Mouse (Mus musculus) thymus, postnatal 4 days (tissue): ENCODE measurements around the gene Lrrc66.
A peak's percentile ranks its signal among the peaks of the same experiment; 100 is the strongest.

ENCODE experiments used
- DNase-seq: peaks from one replicate; pipeline ENCODE4 v3.0.0; 2021

Lrrc66 gene

DNA sequence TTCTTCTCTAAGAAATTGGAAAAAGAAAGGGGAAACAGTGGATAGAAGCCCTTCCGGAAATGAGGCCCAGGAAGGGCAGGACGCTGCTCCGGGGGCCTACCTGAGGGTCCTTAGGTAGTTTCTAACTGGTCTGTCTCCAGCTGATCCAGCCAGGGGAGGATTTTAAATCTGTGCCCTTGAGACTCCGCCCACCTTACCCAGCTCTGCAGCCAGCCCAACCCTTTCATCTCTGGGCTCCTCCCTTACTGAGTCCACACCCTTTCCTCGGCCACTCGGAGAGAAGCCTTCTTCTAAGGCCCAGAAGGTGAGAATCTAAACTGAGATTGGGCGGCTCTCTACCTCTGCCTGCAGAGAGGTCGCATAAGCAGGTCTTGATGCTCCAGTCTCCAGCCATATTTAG is at the start of gene Lrrc66:
TSS of gene Lrrc66 (minus strand) at position 236 of the 400 bp plus-strand sequence.
- no peak for DNase-seq

DNA sequence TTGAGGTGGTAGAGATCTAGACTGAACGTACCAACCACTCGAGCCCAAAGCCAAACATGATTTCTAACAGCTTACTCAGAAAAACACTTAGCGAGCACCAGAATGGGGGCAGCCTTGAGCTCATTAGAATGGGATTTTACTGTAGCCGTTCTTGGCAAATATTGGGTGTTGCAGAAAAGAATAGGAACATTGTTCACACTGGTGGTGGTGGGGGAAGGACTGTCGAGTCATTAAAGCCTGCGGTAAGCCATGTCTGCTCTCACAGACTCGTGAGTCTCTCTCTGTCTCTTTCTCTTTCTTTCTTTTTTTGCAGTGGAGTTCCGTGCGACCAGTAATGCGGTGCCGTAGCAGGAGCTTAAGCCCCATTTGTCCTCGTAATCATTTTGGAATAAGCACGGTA is 44.3 kb upstream of the Lrrc66 start:
- DNase-seq, result no peak

DNA sequence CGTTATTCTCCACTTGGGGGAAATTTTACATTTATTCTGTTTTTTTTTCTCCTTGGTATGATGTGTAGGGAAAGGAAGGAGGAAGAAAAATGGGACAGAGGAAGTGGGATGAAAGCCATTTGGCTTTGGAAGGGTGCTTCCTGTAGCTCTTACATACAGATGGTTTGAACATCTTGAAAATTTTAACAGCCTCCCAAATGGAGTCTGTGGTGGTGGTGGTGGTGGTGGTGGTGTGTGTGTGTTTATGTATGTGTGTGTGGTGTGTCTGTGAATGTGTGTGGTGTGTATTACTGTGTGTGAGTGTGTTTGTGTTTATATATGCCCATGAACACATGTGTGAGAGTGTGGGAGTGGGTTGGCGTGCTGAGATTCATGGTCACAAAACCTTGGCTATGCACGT is 43.3 kb upstream of the Lrrc66 start:
- DNase-seq, result no peak

DNA sequence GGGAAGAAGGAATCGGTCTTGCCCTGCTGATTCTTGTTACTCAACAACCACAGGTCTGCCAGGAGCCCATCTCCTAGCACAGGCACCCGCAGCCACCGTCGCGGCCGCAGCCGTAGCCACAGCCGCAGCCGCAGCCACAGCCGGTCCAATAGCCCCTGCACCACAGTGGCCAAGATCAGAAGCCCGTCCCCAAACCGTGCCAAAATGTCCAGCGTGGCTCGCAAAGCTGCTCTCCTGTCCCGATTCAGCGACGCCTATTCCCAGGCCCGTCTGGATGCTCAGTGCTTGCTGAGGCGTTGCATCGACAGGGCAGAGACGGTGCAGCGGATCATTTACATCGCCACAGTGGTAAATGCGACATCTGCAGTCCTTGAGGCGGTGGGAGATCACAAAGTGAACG is 37.1 kb upstream of the Lrrc66 start:
- DNase-seq, result no peak

DNA sequence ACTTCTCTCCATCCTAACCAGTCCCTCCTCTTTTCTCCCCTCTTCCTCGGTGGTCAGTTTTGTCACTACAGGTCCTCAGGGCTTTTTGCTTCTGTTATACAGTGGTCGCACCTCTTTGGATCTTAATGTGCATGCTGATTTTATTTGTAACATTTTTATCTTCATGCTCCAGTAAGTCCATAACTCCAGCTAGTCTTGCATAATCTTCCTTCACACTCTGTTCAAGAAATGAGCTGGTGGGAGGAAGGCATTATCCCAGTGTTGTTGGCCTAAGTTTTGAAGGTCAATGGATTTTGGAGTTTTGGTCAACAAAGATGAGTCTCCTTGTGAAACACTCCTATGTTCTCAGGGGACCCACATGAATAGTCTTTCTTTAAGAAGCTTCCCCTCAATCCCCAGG is 35.6 kb upstream of the Lrrc66 start:
- no peak for DNase-seq

DNA sequence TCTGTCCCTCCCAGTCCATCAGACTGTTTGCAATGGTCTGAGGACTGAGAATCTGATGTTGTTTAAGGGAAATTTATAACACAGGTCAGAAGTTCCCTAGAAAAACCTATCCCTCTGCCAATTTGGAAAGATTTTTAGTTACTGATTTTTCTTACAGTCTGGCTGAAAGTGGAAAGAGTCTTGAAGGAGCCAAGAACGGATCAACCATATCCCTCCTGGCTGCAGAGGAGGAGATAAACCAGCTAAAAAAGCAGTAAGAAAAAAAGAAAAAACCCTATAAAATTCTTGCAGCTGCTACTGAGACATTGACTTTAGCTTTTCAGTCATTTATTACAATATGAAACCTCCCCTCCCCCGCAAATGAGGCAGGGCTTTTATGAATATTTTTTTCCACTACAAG is 34.4 kb upstream of the Lrrc66 start:
- no peak for DNase-seq

DNA sequence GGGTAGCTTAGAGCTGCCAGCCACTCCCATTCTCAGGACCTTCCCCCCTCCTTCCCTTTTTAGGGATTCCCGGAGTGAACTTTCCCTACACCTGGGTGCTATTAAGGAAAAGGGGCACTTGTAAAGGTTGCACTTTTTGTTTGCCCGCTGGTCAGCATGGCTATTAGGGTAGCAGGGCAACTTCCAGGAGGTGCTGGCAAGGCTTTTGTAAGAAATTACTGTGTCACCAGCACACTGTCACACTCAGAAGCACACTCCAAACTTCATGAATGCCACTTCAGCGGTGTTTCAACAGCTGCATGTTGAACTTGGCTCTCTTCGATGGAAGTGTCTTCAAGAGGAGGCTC is 19.5 kb upstream of the Lrrc66 start:
- DNase-seq, result no peak

DNA sequence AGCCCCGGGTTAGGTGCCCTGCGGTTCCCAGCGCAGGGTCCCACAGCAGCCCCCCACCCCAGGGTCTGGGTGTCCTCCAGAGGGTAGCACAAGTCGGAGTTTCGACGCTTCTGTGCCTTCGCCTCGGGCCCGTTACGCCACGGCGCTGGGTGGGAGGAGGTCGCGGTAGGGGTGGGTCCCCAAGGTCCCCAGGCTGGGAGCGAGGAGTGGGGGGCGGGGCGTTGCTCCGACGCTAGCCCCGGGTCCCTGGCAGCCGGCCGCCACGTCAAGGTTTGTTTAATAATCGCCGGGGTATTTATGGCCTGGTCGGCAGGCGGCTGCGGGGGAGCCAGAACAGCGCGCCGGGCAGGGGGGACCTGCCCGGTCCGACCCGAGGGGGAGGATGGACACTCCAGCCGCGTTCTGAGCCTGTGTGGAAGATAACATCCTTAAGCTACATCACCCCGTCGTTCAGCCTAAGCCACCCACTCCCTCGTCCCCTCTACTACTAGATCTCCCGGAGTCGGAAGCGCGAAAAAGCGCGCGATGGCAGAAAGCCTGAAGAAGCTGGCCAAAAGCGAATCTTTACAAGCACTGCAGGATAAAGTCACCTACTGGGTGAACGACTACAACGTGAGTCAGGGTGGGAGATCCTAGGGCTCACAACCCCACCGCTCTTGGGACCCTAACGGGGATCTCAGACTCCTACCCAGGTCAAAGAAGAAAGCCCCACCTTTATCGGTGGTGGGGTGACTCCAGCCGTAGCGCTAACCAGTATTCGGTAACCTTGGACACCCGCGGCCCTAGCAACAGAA is 18.9 kb upstream of the Lrrc66 start, which contains the start of gene Spata18:
TSS of gene Spata18 (plus strand) at position 319 of the 794 bp plus-strand sequence.
- peak; percentile 44 for DNase-seq

DNA sequence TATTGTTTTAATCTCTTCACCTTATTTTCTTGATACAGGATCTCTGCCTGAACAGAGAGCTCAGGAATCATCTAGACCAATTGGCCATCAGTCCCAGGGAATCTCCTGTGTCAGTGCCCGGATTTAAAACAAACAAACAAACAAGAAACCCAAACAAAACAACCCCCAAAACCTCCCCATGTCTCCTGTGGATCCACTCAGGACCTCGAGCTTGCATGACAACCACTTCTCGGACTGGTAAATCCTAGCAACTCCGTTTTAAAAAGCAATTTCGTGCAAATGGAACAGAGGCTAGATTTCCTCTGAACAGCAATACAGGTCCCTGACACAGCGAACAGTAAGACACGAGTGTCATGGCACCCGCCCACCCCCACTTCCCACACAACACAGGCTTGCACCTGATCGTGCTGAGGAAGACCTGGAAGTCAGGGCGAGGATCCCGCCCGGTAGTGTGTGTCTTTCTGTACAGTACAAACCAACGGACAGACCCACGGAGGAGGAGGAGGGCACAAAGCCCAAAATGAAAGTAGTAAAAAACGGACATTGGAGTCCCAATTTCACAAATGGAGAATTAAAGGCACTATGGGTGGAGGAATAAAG is 18.1 kb upstream of the Lrrc66 start:
- DNase-seq, result peak; percentile 46

DNA sequence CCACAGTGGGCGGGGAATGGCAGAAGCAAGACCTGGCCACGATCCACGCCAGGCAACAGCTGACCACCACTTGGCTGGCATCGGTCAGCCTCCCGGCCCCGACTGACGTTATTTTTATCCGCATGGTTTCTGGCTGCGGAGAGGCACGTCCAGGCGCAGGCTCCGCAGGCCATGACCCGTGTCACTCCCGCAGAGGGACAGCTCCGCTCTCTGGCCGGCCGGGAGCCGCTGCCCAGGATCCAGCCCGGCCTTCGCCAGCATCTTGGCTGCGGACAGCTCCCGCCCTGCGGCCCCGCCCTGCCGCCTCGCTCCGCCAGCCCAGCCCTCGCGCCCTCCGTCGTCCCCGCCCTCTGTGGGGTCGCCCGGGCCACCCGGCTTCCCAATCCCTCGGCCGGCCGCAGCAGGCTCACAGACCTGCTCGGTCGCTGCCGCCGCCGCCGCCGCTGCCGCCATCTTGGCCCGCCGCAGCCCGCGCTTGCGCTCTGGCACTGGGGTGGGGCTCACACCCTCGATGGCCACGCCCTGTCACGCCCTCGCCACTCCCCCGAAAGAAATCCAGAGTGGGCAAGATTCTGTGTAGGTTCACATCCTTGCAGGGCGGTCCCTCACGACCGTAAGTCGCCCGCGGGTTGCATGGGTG is 15.1 kb upstream of the Lrrc66 start, which contains the start of gene Sgcb:
TSS of gene Sgcb (minus strand) at position 530 of the 640 bp plus-strand sequence.
- DNase-seq, result peak; percentile 94

DNA sequence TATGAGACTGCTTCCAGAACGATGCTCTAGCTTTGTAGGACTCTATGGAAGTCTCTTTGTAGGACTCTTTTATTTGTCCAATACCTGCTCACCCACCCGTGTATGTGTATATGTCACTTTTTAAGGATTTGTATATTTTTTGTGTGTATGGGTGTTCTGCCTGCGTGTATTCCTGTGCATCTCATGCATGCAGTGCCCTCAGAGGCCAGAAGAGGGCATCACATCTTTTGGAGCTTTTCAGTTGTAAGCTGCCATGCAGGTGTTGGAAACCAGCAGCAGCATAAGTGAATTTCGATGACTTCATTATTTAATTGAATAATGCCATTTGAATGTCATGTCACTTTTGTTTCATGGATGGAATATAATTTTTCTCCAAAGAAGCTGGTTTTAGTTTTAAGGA is 9.8 kb upstream of the Lrrc66 start:
- DNase-seq, result peak; percentile 78

DNA sequence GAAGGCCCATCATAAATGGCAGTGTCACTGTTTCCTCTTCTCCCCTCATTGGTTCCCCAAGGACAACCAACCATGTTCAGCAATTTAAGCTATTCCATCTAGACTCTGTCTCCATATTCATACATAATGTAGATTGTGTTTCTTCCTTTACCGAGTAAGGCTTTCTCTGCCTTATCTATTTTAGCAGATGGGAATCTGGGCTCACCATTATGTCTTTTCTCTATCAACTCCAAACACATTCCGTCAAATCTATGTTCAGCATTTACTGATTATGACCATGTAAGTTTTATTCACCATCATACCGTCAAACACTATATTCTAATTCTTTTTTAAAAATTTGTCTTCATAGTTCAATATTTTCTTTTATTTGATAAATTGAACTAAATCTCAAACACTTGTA is 8.7 kb upstream of the Lrrc66 start:
- no peak for DNase-seq

DNA sequence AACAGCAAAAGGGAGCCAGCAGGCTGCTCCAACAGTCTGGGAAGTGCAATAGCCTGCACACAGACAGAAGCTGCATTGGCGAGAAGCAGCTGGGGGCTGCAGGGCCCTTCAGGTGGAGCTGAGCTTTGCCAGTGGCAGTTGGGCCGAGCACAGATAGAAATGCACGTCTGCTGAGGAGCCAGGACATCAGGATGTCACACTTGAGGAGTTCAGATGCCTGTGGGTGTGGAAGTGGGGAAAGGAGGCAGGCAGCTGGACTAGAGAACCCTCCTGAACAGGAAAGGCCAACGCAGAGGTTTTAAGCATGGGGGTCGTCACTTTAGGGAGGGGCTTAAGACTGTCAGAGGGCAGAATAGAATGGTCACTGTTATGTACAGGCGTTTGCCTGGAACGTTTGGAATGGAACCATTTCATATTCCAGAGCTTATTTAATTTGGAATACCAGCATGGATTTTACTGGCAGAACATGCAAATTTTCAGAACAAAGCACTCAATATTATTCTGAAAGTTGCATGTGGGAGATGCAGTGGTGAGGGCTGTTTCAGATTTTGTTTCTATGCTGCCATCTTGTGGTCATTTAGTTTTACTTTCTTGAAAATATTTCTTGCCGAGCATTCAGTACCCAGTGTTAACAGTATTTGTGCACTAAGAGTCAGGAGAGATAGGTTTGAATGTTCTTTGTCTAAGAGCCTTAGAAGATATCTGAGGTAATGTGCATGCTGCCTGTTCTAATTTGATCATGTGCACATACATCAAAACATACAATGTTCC is 5.2 kb upstream of the Lrrc66 start:
- no peak for DNase-seq

DNA sequence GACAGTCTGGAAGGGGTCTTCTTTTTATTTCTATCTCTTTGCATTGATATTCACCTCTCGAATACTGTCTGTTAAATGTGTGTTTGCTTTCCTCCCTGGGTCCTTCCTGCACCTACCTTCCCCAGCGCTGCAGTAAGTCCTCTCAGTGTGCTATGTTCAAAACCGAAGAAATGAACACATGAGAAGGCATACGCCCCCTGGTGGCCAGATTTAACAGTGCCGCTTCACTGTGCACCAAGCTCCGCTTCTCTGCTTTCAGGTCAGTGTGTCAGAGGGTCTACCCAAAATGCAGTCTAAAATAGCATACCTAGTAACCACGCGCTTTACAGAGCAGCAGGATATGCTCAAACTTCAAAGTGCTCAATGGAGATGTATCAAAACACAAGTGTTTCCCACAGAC is 815 bp upstream of the Lrrc66 start:
- DNase-seq, result peak; percentile 86

DNA sequence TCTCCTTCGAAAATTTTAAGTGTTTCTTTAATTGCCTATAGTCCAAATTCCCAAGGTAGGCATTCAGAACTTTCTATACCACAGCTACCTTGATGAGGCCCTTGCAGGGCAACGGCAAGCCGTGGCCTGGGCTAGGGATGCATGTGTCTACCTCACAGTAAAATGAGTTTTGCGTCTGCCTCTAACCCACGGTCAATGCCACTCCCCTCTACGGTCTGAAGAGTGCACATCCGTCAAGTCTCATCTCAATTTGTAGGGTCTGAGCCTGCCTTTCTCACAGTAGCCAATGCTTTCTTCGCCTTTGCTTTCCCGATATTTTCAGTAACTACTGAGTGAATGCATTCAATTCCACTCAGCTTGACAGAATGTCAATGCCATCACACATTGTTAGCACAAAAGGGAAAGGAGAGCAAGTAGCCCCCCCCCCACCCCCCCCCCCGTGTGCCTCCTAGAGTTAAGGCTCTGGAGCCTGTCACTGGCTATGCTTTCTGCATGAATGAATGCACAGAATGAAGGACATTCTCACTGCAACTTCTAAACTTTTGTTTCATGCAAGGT is 1.2 kb downstream of the Lrrc66 start:
- DNase-seq, result no peak

DNA sequence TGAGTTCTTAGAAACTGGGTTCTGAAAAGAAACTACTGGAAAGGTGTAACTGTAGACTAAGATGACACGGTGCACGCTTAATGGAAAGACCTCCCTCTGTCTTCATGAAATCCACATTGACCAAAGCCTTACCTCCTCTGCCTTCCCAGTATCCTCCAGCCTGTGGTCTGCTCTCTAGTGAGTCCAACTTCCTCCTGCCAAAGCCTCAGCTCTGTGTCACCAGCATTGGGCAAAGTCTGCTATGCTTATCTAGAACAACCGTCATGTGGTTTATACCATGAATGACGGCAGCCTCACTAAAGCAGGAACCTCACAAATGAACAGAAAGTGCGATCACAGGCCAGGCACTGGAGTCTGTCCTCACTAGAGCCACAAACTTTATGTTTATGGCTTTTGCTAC is 2.2 kb downstream of the Lrrc66 start:
- peak; percentile 28 for DNase-seq

DNA sequence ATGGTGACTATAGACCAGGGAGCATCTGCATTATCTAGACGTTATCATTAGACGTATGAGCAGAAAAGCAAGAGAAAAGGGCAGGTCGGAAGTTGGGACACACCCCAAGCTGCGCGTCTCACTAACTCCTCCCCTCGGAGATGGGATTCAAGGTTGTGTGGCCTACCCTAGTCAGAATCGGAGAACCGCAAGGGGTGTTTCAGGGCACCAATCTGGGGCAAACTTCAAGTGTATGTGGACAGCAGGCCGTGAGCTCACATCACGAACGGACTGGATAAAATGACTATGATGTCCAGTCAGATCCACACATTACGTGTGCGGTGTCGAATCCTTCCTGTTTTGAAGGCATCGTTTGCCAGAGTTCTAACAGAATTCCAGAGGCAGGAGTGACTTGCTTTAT is 4.3 kb downstream of the Lrrc66 start:
- no peak for DNase-seq

DNA sequence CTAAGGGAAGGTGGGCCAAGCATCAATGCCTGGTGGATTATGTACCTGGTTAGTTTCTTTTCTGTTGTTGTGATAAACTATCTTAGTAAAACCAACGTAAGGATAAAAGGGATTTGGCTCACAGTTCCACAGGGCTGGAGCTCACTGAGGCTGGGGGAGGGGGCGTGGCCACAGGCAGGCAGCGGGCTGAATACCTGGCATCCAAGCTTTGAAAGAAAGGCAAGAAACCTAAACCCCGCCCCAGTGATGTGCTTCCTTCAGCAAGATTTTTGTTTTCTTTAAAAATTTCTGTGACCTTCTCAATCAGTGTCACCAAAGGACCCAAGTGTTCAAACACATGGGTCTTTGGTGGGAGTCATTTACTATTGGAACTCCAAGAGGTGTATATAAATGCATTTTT is 4.8 kb downstream of the Lrrc66 start:
- DNase-seq, result no peak

DNA sequence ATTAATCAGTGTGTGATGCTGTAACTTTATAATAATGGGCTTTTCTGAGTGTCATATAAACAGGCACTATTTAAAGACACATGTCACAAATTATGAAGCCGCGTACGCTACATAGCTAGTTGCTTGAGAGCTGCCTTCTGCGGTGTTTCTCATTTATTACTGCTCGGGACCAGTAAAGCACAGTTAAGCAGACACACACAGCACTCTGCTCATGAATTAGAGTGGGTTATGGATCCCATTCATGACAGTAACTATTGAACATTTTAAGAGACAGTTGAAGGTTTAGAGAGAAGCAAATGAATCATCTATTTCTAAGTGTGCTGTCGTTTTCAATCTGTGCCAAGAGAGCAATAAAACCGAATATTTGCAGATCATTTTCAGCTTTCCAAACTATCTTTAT is 5.5 kb downstream of the Lrrc66 start:
- no peak for DNase-seq

DNA sequence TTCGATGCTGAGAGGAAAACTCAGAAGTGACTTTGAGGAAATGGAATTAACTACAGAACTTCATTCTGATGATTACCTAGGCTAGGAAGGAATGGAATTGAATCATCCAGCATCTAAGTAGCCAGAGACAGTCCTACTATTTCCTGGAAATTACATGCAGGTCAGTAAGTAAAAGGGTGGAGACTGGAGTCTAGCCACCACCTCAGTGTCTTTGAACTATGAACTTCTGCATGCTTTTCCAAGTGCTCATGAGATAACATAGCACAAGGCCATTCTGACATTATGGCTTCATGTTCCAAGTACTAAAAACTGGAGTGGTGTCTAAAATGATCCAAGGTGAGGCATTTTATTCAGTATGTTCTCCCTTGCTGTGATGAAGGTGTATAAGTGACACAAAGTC is 6.8 kb downstream of the Lrrc66 start:
- DNase-seq, result no peak

DNA sequence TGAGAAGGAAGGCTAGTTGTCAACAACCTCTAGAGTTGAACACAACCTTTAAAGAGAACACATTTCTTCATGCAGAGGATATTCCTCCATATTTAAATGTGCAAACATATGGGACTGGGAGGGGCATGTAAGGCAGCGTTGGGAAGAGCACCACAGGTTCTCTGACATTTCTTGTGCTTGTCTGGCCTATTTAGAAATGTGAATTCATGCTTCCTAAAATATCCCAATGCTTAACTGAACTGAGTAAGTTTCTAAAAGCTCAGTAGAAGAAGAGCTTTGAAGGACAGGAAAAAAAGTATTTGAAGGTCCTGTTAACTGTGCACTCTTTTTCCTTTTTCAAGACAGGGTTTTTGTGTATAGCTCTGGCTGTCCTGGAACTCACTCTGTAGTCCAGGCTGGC is 13.4 kb downstream of the Lrrc66 start:
- no peak for DNase-seq

DNA sequence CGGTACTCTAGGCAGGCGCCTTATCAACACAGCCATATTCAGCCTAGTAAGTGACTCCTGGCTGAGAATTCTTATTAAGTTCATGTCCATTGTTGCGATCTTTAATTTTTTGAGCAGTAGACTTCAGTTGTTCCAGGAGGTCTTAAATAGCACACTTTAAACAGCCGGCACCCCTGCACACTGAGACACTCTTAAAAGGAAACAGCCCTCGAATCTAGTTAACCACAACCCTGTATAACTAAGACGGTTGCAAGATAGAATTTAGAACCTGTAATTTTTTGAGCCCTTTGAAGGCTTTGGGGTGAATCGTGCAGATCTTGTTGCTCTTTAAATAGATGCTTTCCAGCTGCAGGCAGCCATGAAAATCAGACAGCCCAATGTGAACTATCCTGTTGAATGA is 17.1 kb downstream of the Lrrc66 start:
- DNase-seq, result peak; percentile 18

DNA sequence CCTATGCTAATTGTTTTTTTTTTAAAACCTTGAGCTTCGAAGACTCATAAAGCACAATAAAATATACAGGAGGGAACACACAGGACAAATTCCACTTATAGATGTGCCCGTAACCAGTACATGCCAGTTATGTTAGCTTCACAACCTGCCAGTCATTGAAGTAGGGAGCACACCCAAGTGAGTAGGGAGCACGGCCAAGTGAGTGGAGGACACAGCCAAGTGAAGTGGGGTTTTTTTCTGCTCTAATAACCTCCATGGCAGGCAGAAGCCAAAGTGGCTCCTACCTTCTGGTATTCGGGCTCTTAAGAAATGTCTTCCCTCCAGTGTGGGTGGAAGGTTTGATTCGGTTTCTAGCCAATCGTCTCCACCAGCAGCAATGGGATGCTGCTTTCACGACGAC is 19.0 kb downstream of the Lrrc66 start:
- no peak for DNase-seq
